Mouse (Mus musculus) CD4-positive, CD25-positive, alpha-beta regulatory T cell, adult 4 months (primary cell): ENCODE measurements around the gene Susd6. TPM values are rescaled to one million over a fixed set of nuclear protein-coding genes. Genes with fewer than 3 reads are reported as not detected.

ENCODE experiments used
- ATAC-seq: one replicate; pipeline ENCODE4 v1.8.0; 2017
- polyA plus RNA-seq, 2 experiments: library from polyadenylated mRNA; unstranded; fragments of 100-300 nt; shearing (Covaris generic); gene quantifications; one replicate each; pipeline ENCODE4 v1.2.1; 2017

The Susd6 gene
- polyA plus RNA-seq, 2 experiments from 2014 or later = 23.1 to 29.8 TPM

DNA sequence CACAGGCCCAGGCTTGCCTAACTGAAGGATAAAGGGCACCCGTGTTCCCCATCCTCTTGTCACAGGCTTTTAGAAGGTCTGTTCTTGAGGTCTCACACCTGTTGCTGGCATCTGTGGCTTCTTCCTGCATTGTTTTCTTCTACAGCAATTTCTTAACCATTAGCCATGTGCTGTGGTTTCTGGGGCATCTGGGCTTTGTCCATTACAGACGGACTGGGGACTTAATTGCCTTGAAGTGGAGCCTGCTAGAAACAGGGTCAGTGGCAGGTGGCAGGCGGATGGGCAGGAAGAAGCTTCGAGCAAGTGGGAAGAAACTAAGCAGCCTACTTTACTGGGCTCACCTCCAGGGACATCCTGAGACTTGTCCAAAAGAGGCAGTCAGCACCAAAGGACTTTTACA is 89.0 kb downstream of the Susd6 start:
- no peak for ATAC-seq

DNA sequence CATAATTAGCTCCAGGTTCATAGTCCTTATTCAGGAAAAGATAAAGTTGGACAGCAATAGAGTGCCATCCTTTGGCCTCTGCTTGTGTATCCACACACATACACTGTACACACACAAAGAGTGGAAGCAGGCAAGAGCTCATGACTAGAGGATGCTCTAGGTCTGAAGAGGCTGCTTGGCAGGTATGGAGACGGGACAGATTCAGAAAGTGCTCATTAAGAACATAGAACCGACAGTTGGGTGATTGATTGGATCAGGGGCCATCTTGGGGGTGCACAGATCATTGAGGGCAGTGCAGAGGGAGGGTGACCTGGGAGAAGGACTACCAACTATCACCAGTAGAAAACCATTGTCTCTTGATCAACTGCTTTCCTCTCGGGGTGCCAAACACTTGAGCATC is 90.8 kb downstream of the Susd6 start:
- no peak for ATAC-seq

DNA sequence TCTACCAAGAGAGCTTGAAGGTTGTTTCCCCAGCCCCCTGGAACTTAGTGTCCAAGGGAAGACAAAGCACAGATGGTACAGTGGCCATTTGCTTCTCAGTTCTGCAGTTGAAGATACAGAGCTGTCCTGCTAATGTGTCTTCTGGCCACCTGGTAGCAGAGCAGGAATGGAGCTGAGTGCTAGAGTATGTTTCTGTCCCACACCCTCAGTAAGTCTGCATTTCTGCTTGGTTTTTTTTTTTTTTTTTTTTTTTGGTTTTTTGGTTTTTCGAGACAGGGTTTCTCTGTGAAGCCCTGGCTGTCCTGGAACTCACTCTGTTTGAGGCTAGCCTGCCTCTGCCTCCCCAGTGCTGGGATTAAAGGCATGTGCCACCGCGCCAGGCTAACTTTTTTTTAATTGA is 93.0 kb downstream of the Susd6 start:
- ATAC-seq = no peak

DNA sequence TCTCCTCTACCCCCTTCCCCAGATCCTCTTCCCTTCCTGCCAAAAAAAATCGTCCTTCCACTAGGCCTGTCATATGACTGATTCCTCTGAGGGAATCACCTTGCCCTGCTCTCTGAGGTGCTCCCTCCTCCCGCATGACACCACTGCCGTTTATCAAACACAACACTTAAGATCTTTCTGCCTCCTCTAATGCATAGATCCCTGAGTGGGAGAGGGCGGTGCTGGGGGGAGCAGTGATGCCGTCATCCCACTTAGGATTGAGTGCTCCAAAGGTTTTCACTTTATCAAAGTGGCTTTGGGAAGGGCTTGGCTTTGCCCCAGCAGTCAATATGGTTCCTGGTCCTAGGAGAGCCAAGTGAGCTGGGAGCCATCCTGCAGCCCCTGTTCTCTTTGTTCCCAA is 93.6 kb downstream of the Susd6 start:
- ATAC-seq = no peak

DNA sequence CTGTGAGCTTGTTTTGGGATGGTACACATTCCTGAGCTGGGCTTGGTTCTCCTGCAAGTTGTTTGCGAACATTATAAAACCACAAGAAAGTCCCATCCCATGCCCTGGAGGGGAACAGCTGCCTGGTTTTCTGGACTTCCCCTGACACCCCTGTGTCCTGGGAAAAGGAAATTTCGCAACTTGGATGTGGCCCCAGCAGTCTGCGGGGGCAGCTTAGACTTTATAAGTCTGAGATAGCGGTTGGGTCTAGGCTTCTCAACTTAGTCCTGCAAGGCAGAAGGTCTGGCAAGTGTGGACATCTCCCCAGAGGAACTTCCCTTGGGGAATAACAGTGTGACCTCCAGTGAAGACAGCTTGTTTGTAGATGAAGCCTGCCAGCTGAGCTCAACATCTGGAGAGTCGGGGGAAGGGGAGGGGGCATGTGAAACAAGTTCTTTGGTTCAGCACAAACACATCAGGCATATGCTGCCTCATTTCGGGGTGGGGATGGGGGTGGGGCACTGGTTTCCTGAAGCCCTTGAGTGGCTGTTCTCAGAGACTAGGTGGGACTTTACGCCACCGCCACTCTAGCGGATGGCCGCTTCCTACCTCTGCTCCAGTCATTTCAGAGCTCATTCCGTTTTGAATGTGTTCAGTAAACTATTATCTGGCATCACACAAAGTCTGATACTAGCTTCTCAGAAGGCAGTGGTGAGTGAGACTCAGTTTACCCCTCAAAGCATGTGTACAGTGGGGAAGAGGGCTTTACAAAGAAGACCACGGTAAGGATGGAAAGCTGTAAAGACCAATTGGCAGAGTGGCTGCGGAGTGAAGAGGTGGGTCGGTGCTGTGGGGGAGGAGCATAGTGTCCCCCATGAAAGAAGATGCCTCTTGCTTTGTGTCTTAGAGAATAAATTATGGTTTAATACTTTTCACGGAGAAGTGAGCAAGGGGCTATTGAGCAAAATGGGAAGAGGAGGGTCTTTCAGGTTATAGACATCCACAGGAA is 95.3 kb downstream of the Susd6 start:
- ATAC-seq = peak; percentile 73

- peak; percentile 77 for ATAC-seq
Measured at GRCm38 (mm10) chr12:80887036-80887435, 96.7 kb downstream of the Susd6 start.

DNA sequence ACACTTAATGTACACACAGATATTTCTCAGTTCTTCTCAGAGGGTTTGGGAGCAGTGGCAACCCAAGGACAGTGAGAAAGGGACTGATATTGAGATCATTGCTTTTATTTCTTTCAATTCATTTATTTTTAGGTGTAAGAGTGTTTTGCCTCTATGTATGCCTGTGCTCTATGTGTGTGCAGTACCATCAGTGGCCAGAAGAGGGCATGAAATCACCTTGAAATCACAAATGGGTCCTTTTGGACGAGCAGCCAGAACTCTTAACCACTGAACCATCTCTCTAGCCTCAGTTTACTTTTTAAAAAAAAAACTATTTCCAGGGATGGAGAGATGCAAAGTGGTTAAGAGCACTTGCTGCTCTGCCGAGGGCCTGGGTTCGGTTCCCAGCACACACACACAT is 99.0 kb downstream of the Susd6 start:
- ATAC-seq = no peak

GRCm38 (mm10) chr12:80891074-80891473 is 100.8 kb downstream of the Susd6 start:
- no peak for ATAC-seq

GRCm38 (mm10) chr12:80893720-80894494 is 103.6 kb downstream of the Susd6 start:
- ATAC-seq = no peak

GRCm38 (mm10) chr12:80894973-80895570 is 104.8 kb downstream of the Susd6 start:
- peak; percentile 93 for ATAC-seq

DNA sequence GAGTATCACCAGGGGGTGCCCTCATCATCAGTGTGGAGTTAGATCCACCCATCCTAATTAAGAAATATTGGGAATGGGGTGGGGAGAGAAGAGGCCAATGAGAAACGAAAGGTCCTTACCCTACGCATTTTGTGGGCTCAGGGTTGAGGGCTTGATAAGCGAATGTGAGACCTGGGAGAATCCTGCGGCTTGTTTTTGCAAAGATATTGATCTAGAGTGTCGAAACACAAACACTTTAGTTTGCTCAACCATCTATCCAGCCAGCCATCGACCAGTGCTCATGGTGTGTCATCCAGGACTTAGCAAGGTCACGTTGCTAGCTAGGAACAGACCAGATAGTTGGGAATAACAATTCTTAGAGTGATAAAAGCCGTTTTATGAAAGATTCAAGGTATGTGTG is 119.3 kb downstream of the Susd6 start:
- no peak for ATAC-seq

DNA sequence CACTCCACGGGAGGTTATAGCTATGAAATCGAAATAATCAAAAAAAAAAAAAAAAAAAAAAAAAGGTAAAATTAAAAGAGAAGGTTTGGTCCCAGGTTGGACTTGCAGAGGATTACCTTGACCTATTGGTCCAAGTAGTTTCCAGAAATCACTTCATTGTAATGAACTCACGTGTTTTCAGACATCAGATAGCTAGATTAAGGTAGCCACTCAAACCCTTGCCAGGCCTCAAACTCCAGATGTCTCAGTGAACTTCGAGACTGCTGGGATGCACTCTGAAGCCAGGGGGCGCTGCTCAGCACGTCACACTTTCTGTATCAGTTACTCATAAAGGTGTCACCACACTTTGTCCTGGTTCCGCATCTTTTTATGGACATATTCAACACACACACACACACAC is 127.5 kb downstream of the Susd6 start:
- no peak for ATAC-seq

GRCm38 (mm10) chr12:80921301-80921700 is 131.0 kb downstream of the Susd6 start:
- no peak for ATAC-seq

- ATAC-seq = no peak
Measured at GRCm38 (mm10) chr12:80922869-80923268, 132.6 kb downstream of the Susd6 start.

GRCm38 (mm10) chr12:80923602-80924001 is 133.3 kb downstream of the Susd6 start:
- ATAC-seq = no peak

DNA sequence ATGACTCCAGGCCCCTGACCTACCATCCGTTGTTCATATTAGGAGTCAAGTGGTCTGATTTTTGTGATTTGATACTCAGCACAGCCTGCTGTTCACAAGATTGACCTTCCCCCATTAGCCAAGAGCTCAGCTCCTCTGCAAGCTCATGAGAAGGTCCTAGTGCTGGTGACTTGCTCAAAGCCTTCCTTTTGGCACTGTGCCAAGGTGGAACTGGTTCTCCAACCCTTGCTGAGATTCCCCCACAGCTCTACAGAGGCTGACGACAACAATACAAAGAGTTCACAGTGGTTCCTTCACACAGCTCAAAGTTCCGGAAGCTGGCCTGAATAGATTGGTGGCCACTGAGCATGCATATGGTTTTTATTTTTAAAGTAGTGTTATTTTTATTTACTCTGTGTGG is 133.9 kb downstream of the Susd6 start:
- no peak for ATAC-seq

GRCm38 (mm10) chr12:80925919-80926318 is 135.6 kb downstream of the Susd6 start:
- no peak for ATAC-seq

DNA sequence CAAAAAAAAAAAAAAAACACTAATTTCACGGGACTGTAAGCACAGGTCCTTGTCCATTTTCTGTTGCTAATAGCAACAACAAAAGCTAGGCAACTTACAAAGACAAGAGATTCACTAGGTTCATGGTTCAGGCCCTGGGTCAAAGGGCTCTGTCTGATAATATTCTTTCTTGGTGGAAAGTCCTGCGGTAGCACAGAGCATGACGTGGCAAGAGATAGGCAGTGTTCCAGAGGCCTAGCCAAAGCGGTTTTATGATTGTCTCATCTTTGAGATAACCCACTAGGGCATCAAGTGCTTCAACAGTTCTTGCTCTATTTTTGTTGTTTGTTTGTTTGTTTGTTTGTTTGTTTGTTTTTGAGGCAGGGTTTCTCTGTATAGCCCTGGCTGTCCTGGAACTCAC is 136.2 kb downstream of the Susd6 start:
- no peak for ATAC-seq

DNA sequence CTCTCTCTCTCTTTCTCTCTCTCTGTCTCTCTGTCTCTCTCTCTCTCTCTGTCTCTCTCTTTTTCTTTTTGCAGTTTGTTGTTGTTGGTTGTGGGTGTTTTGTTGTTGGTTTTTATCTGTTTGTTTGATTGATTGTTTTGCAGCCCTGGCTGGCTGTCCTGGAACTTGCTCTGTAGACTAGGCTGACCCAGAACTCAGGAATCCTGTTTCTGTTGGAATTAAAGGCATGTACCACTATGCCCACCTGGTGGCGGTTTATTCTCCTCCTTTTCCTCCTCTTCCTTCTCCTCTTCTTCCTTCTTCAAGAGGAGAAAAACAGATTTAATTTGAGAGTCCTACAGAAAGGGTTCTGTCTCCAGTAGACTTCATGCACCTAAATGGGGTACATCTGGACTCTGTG is 137.2 kb downstream of the Susd6 start:
- ATAC-seq = no peak

- ATAC-seq = no peak
Measured at GRCm38 (mm10) chr12:80928881-80929280, 138.6 kb downstream of the Susd6 start.

DNA sequence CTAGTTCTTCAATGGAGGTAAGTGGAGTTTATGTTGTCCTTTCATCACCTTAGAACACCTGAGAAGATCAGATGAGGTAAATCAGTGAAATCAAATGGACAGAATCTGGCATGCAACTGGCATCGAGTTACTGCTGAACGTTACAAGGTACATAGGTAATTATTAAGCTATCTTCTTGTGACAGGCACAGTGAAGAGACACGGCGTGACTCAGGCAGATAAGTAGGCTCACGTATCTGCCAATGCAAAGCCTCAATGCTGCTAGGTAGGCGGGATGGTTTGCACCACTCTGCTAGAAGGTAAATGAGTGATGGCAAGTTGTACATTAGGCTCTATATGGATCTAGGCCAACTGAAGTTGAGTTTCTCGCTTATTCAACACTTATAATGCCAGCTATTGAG is 139.8 kb downstream of the Susd6 start:
- no peak for ATAC-seq
